Mouse (Mus musculus) MEL (cell line): ENCODE measurements at regions not wholly inside any gene's neighbourhood (a gene's known extent, or its start where the extent isn't known, plus 50 kb on each side); places are given as distances from the start of the nearest gene placed in this dataset.

Experiments used
- CTCF ChIP-seq, 3 experiments: IDR thresholded peaks in 2 of 3; conservative IDR thresholded peaks in 1 of 3; 2 replicates each; pipeline ENCODE4 v1.5.1; 2011 to 2012; ENCODE audit warnings: low read length in 3 of 3, low read depth in 2 of 3, mild to moderate bottlenecking in 2 of 3, improper control_type of control experiment in 1 of 3, inconsistent platforms in 1 of 3, mixed read lengths in 1 of 3, moderate library complexity in 1 of 3; ENCODE audit not compliant: control insufficient read depth in 1 of 3, insufficient read depth in 1 of 3, poor library complexity in 1 of 3, severe bottlenecking in 1 of 3
- MAFK ChIP-seq: IDR thresholded peaks from 2 replicates; pipeline ENCODE4 v1.6.1; 2011; ENCODE audit warnings: low read depth, mild to moderate bottlenecking, low read length, improper control_type of control experiment, borderline replicate concordance
- MYB ChIP-seq: IDR thresholded peaks from 2 replicates; pipeline ENCODE4 v1.6.1; 2011; ENCODE audit warnings: mild to moderate bottlenecking, low read depth, low read length, improper control_type of control experiment
- POLR2A ChIP-seq, 2 experiments: IDR thresholded peaks; 2 replicates each; pipeline ENCODE4 v1.6.1; 2011 to 2012; ENCODE audit warnings: low read length in 2 of 2, mild to moderate bottlenecking in 2 of 2, control low read depth in 1 of 2, improper control_type of control experiment in 1 of 2, low read depth in 1 of 2, moderate library complexity in 1 of 2; ENCODE audit not compliant: control insufficient read depth in 1 of 2, insufficient read depth in 1 of 2, poor library complexity in 1 of 2
- RCOR1 ChIP-seq: IDR thresholded peaks from 2 replicates; pipeline ENCODE4 v1.6.1; 2012; ENCODE audit warnings: low read depth, mild to moderate bottlenecking, inconsistent platforms, low read length, improper control_type of control experiment

- TF ChIP-seq CTCF (IDR thresholded peaks at IDR 0.05 in 2 of 3, conservative IDR thresholded peaks at IDR 0.05 in 1 of 3; ENCODE audit: control insufficient read depth in 1 of 3, insufficient read depth in 1 of 3, low read depth in 2 of 3, low read length in 3 of 3, poor library complexity in 1 of 3, severe bottlenecking in 1 of 3) (no peak), MAFK (no peak), MYB (no peak), POLR2A (IDR thresholded peaks at IDR 0.05; ENCODE audit: control insufficient read depth in 1 of 2, insufficient read depth in 1 of 2, low read depth in 1 of 2, low read length in 2 of 2, poor library complexity in 1 of 2) (no peak), RCOR1 (no peak)
Observed at GRCm38 (mm10) chr13:115880616-115881015, 428.9 kb downstream of the Isl1 start.
